Mouse (Mus musculus) layer of hippocampus, postnatal 10 days (tissue): ENCODE data around the gene Smarcd1. TPM values are rescaled to one million over a fixed set of nuclear protein-coding genes. Genes with fewer than 3 reads are reported as not detected.
A peak's percentile ranks its signal among the peaks of the same experiment; 100 is the strongest.
"Not testable (repeated sequence)": the region's sequence is repeated elsewhere in the genome, so short reads cannot be mapped to it uniquely, and the experiment has no call there.

ENCODE experiments used
- DNase-seq, 2 experiments: peaks; one replicate each; pipeline ENCODE4 v3.0.0; 2021; ENCODE audit warnings: low spot score in 2 of 2
- total RNA-seq, 2 experiments: library from RNA; stranded (reverse); gene quantifications; 2 replicates each; pipeline ENCODE4 v1.2.3; 2021

Gene Smarcd1
- total RNA-seq, 2 experiments from 2014 or later, result 89.4 to 94.3 TPM

GRCm38 (mm10) chr15:99713569-99713968, 11.6 kb downstream of the Smarcd1 start:
- no peak for DNase-seq

GRCm38 (mm10) chr15:99714206-99714605, 12.3 kb downstream of the Smarcd1 start:
- DNase-seq, result no peak

GRCm38 (mm10) chr15:99714858-99715257, 12.9 kb downstream of the Smarcd1 start:
- DNase-seq, result peak; percentile 84 to 85

DNA sequence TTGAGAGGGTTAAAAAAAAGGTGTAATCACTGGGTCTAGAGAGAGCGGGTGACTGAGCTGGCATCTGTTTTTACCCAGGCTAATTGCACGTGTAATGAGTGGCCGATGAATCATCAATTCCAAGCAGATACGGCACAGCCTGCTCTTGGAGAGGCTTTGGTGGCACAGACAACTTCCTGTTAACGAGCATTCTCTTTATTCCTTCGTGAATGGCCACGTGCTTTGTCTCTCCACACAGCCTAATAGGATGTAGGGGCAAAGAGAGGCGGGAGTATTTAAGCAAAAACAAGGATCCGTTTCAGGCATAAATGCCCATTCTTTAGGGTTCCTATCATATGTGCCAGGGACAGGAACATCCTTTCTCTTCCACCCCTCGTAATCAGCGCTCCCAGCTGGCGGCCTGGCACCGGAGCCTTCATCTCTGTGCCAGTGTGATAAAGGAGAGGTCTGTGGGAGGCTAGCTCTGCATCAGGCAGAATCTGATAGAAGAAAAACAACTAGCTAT, 13.5 kb downstream of the Smarcd1 start:
- peak; percentile 76 to 83 for DNase-seq

- DNase-seq, result peak; percentile 48 to 53
Measured at GRCm38 (mm10) chr15:99715982-99716746, 14.2 kb downstream of the Smarcd1 start.

GRCm38 (mm10) chr15:99716814-99717213, 14.9 kb downstream of the Smarcd1 start:
- DNase-seq, result no peak

GRCm38 (mm10) chr15:99717386-99718334, 15.7 kb downstream of the Smarcd1 start, which contains the start of gene Gpd1:
Gene Gpd1 (plus strand): TSS chr15:99717515.
- peak; percentile 67 to 73 for DNase-seq

GRCm38 (mm10) chr15:99718461-99719021, 16.6 kb downstream of the Smarcd1 start:
- DNase-seq, result no peak

- DNase-seq, result no peak
Measured at GRCm38 (mm10) chr15:99719865-99720264, 17.9 kb downstream of the Smarcd1 start.

DNA sequence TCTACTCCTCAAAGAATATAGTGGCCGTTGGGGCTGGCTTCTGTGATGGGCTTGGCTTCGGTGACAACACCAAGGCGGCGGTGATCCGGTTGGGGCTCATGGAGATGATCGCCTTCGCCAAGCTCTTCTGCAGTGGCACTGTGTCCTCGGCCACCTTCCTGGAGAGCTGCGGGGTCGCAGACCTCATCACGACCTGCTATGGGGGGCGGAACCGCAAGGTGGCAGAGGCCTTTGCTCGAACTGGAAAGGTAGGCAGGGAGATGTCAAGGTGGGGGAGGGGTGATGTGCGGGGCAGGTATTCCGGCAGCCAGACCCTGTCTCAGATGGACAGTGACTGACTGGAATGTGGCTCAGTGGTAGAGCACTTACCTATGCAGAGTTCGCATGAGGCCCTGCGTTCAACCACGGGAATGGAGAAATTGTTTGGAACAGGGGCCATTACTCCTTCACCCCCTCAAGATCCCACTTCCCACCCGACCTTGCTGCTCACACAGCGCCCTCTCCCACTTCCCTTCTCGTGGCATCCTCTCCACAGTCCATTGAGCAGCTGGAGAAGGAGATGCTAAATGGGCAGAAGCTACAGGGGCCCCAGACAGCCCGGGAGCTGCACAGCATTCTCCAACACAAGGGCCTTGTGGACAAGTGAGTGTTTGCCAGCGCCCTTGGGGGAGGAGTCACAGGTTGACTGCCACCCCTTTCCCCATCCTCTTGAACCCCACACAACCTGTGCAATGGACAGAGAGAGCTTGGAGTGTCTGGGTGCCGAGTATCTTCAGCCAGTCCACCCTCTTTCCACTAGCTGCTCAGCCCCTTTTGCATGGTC, 20.2 kb downstream of the Smarcd1 start:
- DNase-seq, result peak in 1 of 2 experiments; percentile 21

- no peak for DNase-seq
Measured at GRCm38 (mm10) chr15:99723120-99723514, 21.2 kb downstream of the Smarcd1 start.

- peak; percentile 64 to 71 for DNase-seq
Measured at GRCm38 (mm10) chr15:99723515-99724291, 21.8 kb downstream of the Smarcd1 start.

- peak; percentile 74 to 79 for DNase-seq
Measured at GRCm38 (mm10) chr15:99724292-99725021, 22.5 kb downstream of the Smarcd1 start.

- peak; percentile 95 to 97 for DNase-seq
Measured at GRCm38 (mm10) chr15:99725341-99726155, 23.6 kb downstream of the Smarcd1 start, which contains the start of gene Cox14. Gene Cox14 (plus strand): TSS chr15:99725618.

DNA sequence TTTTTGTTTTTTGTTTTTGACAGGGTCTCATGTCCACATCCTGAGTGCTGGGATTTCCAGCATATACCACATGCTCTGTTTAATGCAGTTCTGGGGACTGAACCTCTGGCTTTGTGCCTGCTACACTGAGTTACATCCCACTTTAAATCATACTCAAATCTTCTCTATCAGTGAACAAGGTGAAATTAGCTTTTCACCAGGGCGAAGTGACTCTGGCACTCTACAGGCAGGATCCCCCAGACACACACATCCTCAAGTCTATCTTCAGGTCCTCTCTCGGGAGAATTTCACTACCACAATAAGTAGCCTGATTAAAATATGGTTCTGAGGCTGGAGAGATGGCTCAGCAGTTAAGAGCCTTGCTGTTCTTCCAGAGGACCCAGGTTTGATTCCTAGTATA, 24.6 kb downstream of the Smarcd1 start:
- DNase-seq, result peak in 1 of 2 experiments; percentile 7

DNA sequence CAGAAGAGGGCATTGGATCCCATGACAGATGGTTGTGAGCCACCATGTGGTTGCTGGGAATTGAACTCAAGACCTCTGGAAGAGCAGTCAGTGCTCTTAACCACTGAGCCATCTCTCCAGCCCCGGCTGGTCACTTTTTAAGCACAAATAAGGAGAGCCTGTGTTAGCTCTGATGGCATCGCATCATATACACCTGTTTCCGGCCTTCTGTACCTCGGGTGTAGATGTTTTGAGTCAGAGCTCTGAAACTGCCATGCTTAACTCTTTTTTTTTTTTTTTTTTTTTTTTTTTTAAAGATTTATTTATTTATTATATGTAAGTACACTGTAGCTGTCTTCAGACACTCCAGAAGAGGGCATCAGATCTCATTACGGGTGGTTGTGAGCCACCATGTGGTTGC, 25.1 kb downstream of the Smarcd1 start:
- DNase-seq, result not testable (repeated sequence)

DNA sequence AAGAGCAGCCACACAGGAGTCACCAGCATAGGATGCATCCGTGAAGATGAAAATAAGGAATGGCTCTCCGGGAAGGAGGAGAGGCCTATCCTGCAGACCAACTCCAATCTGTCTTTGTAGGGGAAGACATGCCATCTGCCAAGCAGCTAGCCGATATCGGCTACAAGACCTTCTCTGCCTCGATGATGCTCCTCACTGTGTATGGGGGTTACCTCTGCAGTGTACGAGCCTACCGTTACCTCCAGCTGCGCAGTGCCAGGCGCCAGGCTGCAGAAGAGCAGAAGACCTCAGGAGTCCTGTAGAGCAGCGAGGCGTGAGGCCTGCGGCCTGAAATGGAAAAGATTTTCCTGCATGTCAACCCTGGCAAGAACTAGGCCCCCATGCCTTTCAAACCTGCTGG, 25.6 kb downstream of the Smarcd1 start:
- peak in 1 of 2 experiments; percentile 11 for DNase-seq

- DNase-seq, result no peak
Measured at GRCm38 (mm10) chr15:99728211-99728610, 26.3 kb downstream of the Smarcd1 start.
